Mouse (Mus musculus) liver, adult 2 months (tissue): Measurements from ENCODE around the gene Peli1.

Experiments used
- CTCF ChIP-seq: fragments of 200-500 bp; IDR thresholded peaks from 2 replicates; pipeline ENCODE4 v1.5.1; 2011; ENCODE audit warnings: low read depth, low read length, control low read depth
- POLR2A ChIP-seq: fragments of 200-500 bp; IDR thresholded peaks from 2 replicates; pipeline ENCODE4 v1.6.1; 2011; ENCODE audit warnings: low read length, control low read depth; ENCODE audit not compliant: insufficient read depth; ENCODE audit errors: extremely low read depth

- no peak for TF ChIP-seq CTCF
- TF ChIP-seq POLR2A, result no peak
These were observed 626 bp downstream of the Peli1 start for GRCm38 (mm10) chr11:21091428-21092405.
